Mouse (Mus musculus): ENCODE results near the gene Dnmt3c. TPM values are rescaled to one million over a fixed set of nuclear protein-coding genes. Genes with fewer than 3 reads are reported as not detected.

Dnmt3c gene
- total RNA-seq, 2 experiments from 2014 or later: 0.17 TPM; not detected in 1

DNA sequence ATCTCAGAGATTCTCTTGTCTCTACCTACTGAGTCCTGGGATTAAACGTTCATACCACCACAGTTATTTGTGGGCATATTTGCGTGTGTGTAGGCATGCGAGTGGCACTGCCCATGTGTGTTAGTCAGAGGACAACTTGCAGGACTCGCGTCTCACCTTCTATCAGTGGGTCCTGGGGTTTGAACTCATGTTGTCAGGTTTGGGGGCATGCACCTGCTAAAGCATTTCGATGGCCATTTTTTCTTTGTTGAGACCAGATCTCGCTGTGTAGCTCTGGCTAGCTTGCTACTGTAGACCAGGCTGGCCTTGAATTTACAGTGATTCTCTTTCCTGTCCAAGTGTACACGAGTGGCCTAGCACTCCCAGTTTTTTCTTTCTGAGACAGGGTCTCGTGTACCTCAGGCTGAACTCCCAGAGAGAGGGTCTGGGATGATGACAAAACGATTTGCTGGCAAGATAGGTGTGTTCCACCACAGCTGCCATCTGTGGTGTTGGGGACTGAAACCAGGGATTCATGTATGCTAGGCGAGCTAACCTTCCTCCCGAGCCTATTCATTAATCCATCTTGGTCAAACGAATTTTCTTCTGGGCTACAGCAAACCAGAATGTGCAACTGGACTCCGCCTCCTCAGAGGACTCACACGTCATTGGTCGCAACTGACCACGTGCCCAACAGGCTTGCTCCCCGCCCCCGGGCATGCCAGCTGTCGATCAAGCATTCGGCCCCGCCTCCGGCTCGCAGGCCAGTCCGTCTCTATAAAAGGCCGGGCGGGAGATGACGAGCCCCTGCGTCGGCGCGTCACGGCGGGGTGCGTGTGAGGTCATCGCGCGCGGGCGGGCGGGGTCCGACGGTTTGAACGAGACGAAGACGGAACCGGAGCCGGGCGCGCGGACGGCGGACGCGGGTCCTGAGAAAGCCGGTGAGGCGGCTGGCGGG is 44.3 kb downstream of the Dnmt3c start, which contains the start of gene Mapre1:
TSS of gene Mapre1 (plus strand) at position 775 of the 937 bp plus-strand sequence.
- DNase-seq (ENCODE audit: low spot score in 2 of 2): peak; percentile 100
- peak within 1 kb of the TSS; percentile 89 for H3K4me3 ChIP-seq
- TF ChIP-seq CTCF (conservative IDR thresholded peaks at IDR 0.05): no peak
- H3K27ac ChIP-seq: peak within 1 kb of the TSS; percentile 98

DNA sequence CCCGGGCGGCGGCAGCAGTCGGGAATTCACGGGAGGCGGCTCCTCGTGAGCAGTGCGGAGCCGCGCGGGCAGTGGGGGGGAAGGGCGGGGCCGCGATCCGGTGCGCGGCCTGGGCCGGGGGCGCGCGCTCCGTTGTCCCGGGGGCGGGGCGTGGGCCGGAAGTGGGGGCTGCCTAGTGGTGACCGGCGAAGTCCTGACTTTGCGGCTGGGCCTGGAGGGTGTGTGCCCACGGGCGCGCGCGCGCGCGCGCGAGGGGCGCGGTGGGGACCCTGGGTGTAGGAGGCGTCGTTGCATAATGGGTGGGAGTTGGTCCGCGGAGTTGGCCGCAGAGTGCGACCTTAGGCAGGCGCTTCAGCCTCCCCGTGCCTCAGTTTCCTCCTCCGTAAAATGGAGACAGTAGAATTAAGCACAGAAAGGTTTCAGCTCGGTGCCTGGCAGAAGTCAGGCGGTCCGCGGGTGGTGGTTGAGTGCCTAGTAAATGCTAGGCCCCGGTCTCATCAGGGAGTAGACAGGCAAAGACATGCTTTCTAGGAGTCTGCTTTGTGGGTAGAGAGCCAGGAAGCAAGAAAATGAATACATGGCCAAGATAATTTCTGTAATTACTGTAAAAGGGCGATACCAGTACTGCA is 45.1 kb downstream of the Dnmt3c start:
- peak overlapping the region; percentile 98 for H3K27ac ChIP-seq
- peak; percentile 10 to 13 for DNase-seq (ENCODE audit: low spot score in 2 of 2)
- no peak for TF ChIP-seq CTCF (conservative IDR thresholded peaks at IDR 0.05)
- H3K4me3 ChIP-seq: peak overlapping the region; percentile 89

DNA sequence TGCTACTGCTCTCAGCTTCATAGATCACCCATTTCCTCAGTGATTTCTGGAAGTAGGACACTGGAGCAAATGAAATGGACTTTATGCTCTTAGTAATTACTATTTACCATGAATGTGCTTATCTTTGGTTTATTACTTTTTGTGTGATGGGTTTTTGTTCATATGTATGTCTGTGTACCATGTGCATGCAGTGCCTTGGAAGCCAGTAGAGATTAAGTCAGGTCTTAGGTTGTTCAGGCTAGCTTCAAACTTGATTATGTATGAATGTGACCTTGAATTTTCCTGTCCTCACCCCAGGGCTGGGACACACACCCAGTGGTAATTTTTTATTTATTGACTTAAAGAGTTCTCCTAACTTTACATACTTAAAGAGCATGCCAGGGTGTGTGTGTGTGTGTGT is 51.5 kb downstream of the Dnmt3c start:
- Histone ChIP-seq H3K4me3 (no peak overlapping the region), H3K27ac (no peak overlapping the region)
- DNase-seq (ENCODE audit: low spot score in 2 of 2): no peak
- TF ChIP-seq CTCF (conservative IDR thresholded peaks at IDR 0.05): no peak

DNA sequence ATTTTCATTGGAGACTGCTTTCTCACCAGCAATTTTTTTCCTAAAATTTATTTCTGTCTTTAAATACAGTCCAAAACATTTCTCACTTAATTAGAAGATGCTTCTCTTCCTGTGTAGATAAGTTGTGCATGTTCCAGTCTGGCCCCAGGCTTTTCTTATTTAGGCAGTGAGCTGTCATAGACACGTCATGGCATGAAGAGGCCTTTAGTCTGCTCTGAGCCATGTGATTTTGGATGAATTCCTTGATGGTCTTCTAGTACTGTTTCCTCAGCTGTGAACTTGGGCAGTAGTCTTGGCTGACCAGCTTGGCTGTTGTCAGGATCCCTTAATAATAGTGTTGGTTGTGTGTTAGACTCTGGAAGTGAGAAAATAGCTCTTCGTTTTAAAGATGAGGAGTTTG is 53.9 kb downstream of the Dnmt3c start:
- Histone ChIP-seq H3K27ac (no peak overlapping the region), H3K4me3 (no peak overlapping the region)
- no peak for DNase-seq (ENCODE audit: low spot score in 2 of 2)
- TF ChIP-seq CTCF (conservative IDR thresholded peaks at IDR 0.05): no peak

DNA sequence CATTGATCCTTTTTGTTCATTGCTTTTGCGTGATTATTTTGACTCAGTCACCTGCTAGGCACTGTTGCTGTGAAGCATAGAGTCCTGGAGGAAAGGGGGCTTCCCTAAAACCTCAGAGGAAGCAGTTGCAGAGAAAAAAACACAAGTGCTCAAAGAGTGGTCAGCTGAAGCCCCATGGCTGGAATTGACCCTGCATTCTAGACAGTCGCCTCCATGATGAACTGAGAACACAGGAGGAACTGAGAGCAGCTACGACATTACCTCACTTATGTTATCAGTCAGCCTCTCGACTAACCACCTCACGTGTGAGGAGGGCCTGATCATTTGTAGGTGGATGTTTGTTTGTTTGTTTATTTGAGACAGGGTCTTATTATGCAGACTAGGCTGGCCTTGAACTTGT is 65.7 kb downstream of the Dnmt3c start:
- DNase-seq (ENCODE audit: low spot score in 2 of 2): no peak
- no peak overlapping the region for H3K27ac ChIP-seq
- TF ChIP-seq CTCF (conservative IDR thresholded peaks at IDR 0.05): no peak
- no peak overlapping the region for H3K4me3 ChIP-seq

DNA sequence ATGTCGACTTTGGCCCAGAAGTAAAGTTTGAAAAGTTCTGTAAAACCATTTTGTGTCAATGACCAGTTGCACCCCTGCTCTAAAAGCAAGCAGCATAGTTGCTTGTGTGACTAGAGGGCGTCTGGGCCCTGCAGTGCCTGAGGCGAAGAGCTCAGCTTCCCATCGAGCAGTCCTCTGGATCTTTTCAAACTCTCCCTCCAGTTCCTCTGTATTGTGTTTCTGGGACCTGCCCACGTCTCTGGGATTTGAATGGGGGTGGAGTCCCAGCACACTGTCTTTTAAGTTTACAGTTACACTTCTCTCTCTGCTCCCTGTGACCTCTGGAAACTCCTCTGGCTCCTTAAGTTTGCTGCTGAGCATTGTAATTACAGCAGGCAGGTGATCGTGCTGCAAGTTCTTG is 71.0 kb downstream of the Dnmt3c start:
- no peak for DNase-seq (ENCODE audit: low spot score in 2 of 2)
- Histone ChIP-seq H3K27ac (no peak overlapping the region), H3K4me3 (no peak overlapping the region)
- TF ChIP-seq CTCF (conservative IDR thresholded peaks at IDR 0.05): no peak

DNA sequence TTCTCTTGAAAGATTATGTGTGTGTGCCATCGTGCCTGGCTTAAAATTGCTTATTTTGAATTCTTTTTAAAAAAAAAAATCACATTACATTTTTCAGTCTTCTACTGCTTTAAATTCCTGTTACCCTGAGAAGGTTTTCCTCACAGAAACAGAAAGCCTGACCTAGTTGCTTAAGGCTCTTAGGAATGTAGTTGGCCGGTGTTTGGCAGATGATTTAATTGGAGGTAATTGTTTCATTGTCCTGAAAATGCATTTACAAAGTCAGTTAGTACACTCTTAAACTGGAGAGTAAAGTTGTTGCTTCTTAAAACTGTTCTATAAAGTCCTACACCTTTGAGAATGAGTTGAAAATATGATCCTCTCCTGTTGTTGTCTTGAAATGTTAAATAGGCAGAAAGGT is 72.4 kb downstream of the Dnmt3c start:
- H3K4me3 ChIP-seq: no peak overlapping the region
- no peak for DNase-seq (ENCODE audit: low spot score in 2 of 2)
- 0 out of 2 replicates have a peak overlapping the region, but pooled peaks have one; percentile 15 for H3K27ac ChIP-seq
- TF ChIP-seq CTCF (conservative IDR thresholded peaks at IDR 0.05): no peak

DNA sequence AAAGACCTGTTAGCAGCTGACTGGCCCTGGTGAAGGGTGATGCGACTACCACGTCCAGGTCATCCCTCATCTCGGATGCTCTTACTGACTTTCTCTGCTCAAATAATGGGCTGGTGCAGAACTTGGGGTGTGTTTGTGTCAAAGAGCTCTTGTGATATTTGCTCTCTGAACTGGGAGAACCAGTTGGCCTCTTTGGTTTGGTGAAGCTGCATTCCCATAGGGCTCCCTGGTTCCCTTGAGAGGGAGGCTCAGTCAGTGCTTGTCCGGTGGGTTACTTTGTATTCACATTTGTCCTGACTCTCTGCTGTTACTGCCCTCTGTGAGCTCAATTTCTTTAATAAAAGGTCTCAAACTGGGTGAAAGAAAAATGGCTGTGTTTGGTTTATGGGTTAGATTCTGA is 76.5 kb downstream of the Dnmt3c start:
- TF ChIP-seq CTCF (conservative IDR thresholded peaks at IDR 0.05): no peak
- Histone ChIP-seq H3K4me3 (no peak overlapping the region), H3K27ac (no peak overlapping the region)
- no peak for DNase-seq (ENCODE audit: low spot score in 2 of 2)

DNA sequence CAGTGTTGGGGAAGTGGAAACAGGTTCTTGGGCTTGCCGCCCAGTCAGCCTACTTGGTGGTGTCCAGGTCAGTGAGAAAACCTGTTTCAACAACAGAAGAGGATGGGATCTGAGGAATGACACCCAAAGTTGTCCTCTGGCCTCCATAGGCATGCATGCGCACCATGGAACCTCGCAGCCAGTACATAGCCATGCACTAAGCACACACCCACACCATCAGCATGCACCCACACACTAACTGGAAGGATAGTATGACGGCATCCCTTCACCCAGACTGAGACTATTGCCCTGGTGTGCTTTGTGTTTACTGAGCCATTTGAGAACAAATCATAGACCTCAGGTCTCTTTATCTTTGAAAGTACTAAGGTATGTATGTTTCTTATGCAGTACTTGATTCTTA is 79.0 kb downstream of the Dnmt3c start:
- H3K4me3 ChIP-seq: no peak overlapping the region
- H3K27ac ChIP-seq: no peak overlapping the region
- no peak for DNase-seq (ENCODE audit: low spot score in 2 of 2)
- TF ChIP-seq CTCF (conservative IDR thresholded peaks at IDR 0.05): no peak

DNA sequence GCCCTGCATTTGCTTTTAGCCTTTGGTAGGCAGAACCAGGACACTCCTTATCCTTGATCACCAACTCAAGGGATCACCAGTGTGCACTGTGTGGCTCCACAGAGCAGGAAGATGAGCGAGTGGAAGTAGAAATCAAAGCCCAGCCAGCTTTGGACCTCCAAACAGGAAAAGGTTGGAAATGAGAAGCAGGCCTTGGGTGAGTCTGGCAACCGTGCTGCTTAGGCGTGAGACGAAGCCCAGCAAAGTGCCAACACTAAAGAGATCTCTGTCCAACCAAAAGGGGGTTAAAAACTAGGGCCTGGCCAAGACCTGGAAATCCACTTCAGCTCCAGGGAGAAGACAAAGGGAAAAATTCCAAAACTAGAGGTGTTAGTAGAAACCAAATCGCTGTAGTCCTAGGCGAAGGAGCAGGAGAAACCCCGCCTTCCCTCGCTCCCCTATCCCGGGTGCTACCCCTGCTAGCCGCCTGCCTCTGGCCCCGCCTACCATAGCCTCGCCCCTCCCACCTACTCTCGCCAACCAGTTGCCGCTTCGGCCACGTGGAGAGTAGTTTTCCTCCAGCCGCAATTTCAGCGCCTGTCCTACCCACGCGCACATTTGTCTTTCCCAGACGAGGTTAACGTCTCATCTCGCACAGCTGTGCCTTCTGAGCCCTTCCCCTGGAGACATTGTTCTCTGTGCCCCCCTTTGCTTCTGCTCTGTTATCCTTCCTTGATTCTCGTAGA is 82.3 kb downstream of the Dnmt3c start:
- no peak for TF ChIP-seq CTCF (conservative IDR thresholded peaks at IDR 0.05)
- Histone ChIP-seq H3K4me3 (peak overlapping the region; percentile 44), H3K27ac (no peak overlapping the region)

More for the DNA sequence above, 82.3 kb downstream of the Dnmt3c start:
- DNase-seq (ENCODE audit: low spot score in 2 of 2): peak; percentile 50 to 51

Other genes with a start within 250 kb of the Dnmt3c start
- not detected for gene 4930404H24Rik, start 203.9 kb upstream of the Dnmt3c start, total RNA-seq (2021)
- gene Nol4l, start 166.7 kb upstream of the Dnmt3c start, total RNA-seq (2021): 10 to 100 TPM; 47.6 to 52.1 TPM
- gene Commd7, start 63.9 kb upstream of the Dnmt3c start, total RNA-seq (2021): 10 to 100 TPM; 25.2 to 31.0 TPM
- gene Dnmt3b, start 47.2 kb upstream of the Dnmt3c start, total RNA-seq (2021): 1 to 10 TPM; 1.4 to 2.1 TPM
- 10 to 100 TPM; 72.4 to 75.8 TPM for gene Mapre1, start 44.6 kb downstream of the Dnmt3c start, total RNA-seq (2021)
- gene Efcab8, start 83.3 kb downstream of the Dnmt3c start, total RNA-seq (2021): under 1 TPM; 0.12 to 0.46 TPM
- not detected for gene Sun5, start 174.4 kb downstream of the Dnmt3c start, total RNA-seq (2021)
- gene Bpifb2, start 178.4 kb downstream of the Dnmt3c start, total RNA-seq (2021): not detected
- not detected for gene Bpifb6, start 203.7 kb downstream of the Dnmt3c start, total RNA-seq (2021)
- gene Bpifb3, start 221.6 kb downstream of the Dnmt3c start, total RNA-seq (2021): not detected
- gene Bpifb4, start 241.6 kb downstream of the Dnmt3c start, total RNA-seq (2021): not detected

Data from layer of hippocampus, adult 2 months (tissue).